Mouse (Mus musculus): ENCODE measurements around the gene Shank3. TPM values are rescaled to one million over a fixed set of nuclear protein-coding genes. Genes with fewer than 3 reads are reported as not detected.

Gene Shank3
- total and polyA plus RNA-seq, 3 experiments: 32.7 to 50.9 (median 36.9) TPM

GRCm38 (mm10) chr15:89477091-89477491 is 22.3 kb upstream of the Shank3 start, which contains the start of gene Arsa:
Gene Arsa (minus strand): TSS chr15:89477425.
- DNase-seq: peak; percentile 66

- DNase-seq: no peak
Observed at GRCm38 (mm10) chr15:89477806-89478205, 21.6 kb upstream of the Shank3 start.

GRCm38 (mm10) chr15:89478622-89479021 is 20.8 kb upstream of the Shank3 start:
- DNase-seq: no peak

GRCm38 (mm10) chr15:89480584-89480983 is 18.8 kb upstream of the Shank3 start:
- peak; percentile 84 for DNase-seq

- DNase-seq: no peak
Observed at GRCm38 (mm10) chr15:89488182-89488581, 11.2 kb upstream of the Shank3 start.

- DNase-seq: no peak
Observed at GRCm38 (mm10) chr15:89488611-89489117, 10.8 kb upstream of the Shank3 start.

- no peak for DNase-seq
Observed at GRCm38 (mm10) chr15:89494970-89495369, 4.5 kb upstream of the Shank3 start.

- no peak for DNase-seq
Observed at GRCm38 (mm10) chr15:89496131-89496530, 3.3 kb upstream of the Shank3 start.

- DNase-seq: no peak
Observed at GRCm38 (mm10) chr15:89496841-89497240, 2.6 kb upstream of the Shank3 start.

- DNase-seq: peak; percentile 74
Observed at GRCm38 (mm10) chr15:89497391-89498048, 1.9 kb upstream of the Shank3 start.

- DNase-seq: peak; percentile 57
Observed at GRCm38 (mm10) chr15:89498049-89498960, 1.1 kb upstream of the Shank3 start.

- peak; percentile 64 for DNase-seq
Observed at GRCm38 (mm10) chr15:89499784-89500220, 379 bp downstream of the Shank3 start.

- no peak for DNase-seq
Observed at GRCm38 (mm10) chr15:89500221-89500791, 883 bp downstream of the Shank3 start.

- DNase-seq: no peak
Observed at GRCm38 (mm10) chr15:89501321-89501720, 1.9 kb downstream of the Shank3 start.

GRCm38 (mm10) chr15:89504838-89505237 is 5.4 kb downstream of the Shank3 start:
- no peak for DNase-seq

- no peak for DNase-seq
Observed at GRCm38 (mm10) chr15:89507751-89508150, 8.3 kb downstream of the Shank3 start.

- no peak for DNase-seq
Observed at GRCm38 (mm10) chr15:89512679-89513078, 13.3 kb downstream of the Shank3 start.

- no peak for DNase-seq
Observed at GRCm38 (mm10) chr15:89521951-89522350, 22.5 kb downstream of the Shank3 start.

GRCm38 (mm10) chr15:89522566-89523282 is 23.3 kb downstream of the Shank3 start:
- DNase-seq: no peak

- no peak for DNase-seq
Observed at GRCm38 (mm10) chr15:89523283-89523832, 23.9 kb downstream of the Shank3 start.

GRCm38 (mm10) chr15:89524001-89524571 is 24.7 kb downstream of the Shank3 start:
- no peak for DNase-seq

All from adrenal gland, adult 2 months (tissue).